Mouse (Mus musculus) thymus, postnatal 4 days (tissue): ENCODE measurements around the gene Scamp1.

Experiments
- DNase-seq: peaks from one replicate; pipeline ENCODE4 v3.0.0; 2021

The Scamp1 gene

GRCm38 (mm10) chr13:94268201-94268600 lies 17.5 kb downstream of the Scamp1 start:
- DNase-seq, result no peak

- no peak for DNase-seq
Measured at GRCm38 (mm10) chr13:94267190-94267589, 18.5 kb downstream of the Scamp1 start.

- DNase-seq, result no peak
Measured at GRCm38 (mm10) chr13:94266530-94266929, 19.1 kb downstream of the Scamp1 start.

- DNase-seq, result no peak
Measured at GRCm38 (mm10) chr13:94265291-94265690, 20.4 kb downstream of the Scamp1 start.

- DNase-seq, result no peak
Measured at GRCm38 (mm10) chr13:94263943-94264342, 21.7 kb downstream of the Scamp1 start.

GRCm38 (mm10) chr13:94262551-94262950 lies 23.1 kb downstream of the Scamp1 start:
- no peak for DNase-seq

GRCm38 (mm10) chr13:94261624-94262023 lies 24.0 kb downstream of the Scamp1 start:
- DNase-seq, result no peak

- no peak for DNase-seq
Measured at GRCm38 (mm10) chr13:94260961-94261360, 24.7 kb downstream of the Scamp1 start.

- DNase-seq, result no peak
Measured at GRCm38 (mm10) chr13:94259210-94259609, 26.4 kb downstream of the Scamp1 start.

GRCm38 (mm10) chr13:94258530-94258929 lies 27.1 kb downstream of the Scamp1 start:
- DNase-seq, result no peak

- no peak for DNase-seq
Measured at GRCm38 (mm10) chr13:94257711-94258110, 27.9 kb downstream of the Scamp1 start.

GRCm38 (mm10) chr13:94255176-94255575 lies 30.5 kb downstream of the Scamp1 start:
- DNase-seq, result no peak

GRCm38 (mm10) chr13:94254286-94254685 lies 31.4 kb downstream of the Scamp1 start:
- no peak for DNase-seq

- DNase-seq, result no peak
Measured at GRCm38 (mm10) chr13:94253052-94253451, 32.6 kb downstream of the Scamp1 start.

- DNase-seq, result peak; percentile 32
Measured at GRCm38 (mm10) chr13:94250761-94251160, 34.9 kb downstream of the Scamp1 start.

GRCm38 (mm10) chr13:94250188-94250587 lies 35.5 kb downstream of the Scamp1 start:
- DNase-seq, result no peak

GRCm38 (mm10) chr13:94242897-94243296 lies 42.8 kb downstream of the Scamp1 start:
- no peak for DNase-seq

- no peak for DNase-seq
Measured at GRCm38 (mm10) chr13:94241892-94242524, 43.6 kb downstream of the Scamp1 start.

GRCm38 (mm10) chr13:94240873-94241272 lies 44.8 kb downstream of the Scamp1 start:
- no peak for DNase-seq

GRCm38 (mm10) chr13:94240111-94240510 lies 45.5 kb downstream of the Scamp1 start:
- DNase-seq, result no peak

GRCm38 (mm10) chr13:94239488-94239887 lies 46.2 kb downstream of the Scamp1 start:
- no peak for DNase-seq

GRCm38 (mm10) chr13:94231871-94232270 lies 53.8 kb downstream of the Scamp1 start:
- DNase-seq, result no peak

GRCm38 (mm10) chr13:94224717-94225705 lies 60.6 kb downstream of the Scamp1 start:
- no peak for DNase-seq

GRCm38 (mm10) chr13:94223609-94224008 lies 62.0 kb downstream of the Scamp1 start:
- no peak for DNase-seq
